Mouse (Mus musculus) kidney, postnatal 14 days (tissue): Measurements from ENCODE around the gene 2610044O15Rik8.

ENCODE experiments used
- DNase-seq: peaks from one replicate; pipeline ENCODE4 v3.0.0; 2022; ENCODE audit warnings: mixed read lengths

The 2610044O15Rik8 gene

DNA sequence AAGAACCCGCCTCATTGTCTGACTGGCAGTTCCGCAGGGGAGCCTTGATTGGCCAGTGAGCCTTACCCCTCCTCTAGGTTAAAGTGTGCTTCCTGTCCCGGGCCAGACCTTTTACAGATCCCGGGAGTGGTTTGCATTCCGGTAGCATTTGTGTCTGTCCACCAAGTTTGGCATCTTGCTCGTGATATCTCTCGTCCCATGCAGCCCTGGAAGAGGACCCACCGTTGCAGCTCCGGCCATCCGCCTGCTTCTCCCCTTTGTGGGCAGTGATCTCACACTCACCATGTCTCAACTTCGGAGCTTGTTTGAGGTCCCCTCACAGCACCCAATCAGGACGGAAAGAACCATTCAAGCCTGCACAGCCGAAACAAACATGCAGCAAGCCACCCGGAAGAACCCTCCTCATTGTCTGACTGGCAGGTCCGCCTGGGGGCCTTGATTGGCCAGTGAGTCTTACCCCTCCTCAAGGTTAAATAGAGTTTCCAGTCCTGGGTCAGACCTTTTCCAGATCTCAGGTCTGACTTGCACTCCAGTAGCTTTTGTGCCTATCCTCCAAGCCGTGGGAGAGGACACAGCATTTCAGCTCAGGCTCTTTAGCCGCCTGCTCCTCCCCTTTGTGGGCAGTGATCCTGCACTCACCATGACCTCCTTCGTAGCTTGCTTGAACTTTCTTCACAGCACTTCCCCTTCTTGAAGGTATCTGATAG lies at the start of gene 2610044O15Rik8:
Gene 2610044O15Rik8 (minus strand): TSS at position 380 of the 707 bp plus-strand sequence.
- peak; percentile 92 for DNase-seq

- no peak for DNase-seq
Measured at GRCm38 (mm10) chr8:129265918-129266317, 31.7 kb upstream of the 2610044O15Rik8 start.

DNA sequence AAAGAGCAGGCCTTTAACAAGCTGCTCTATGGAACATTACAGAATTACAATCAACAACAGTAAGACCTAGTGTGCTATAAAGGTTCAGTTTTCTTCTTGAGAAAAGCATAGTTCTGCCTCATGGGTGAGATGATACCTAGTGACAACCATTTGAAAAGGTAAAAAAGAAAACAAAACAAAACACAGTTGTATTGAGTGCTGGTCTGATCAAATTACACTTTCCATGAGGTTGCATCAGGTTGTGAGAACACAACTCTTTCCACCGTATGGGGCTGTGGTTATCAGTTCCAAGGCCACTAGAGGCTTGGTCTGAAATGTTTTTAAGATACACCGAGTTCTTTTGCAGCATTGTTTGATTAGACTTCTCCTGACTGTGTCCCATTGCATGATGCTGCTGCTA lies 30.1 kb upstream of the 2610044O15Rik8 start:
- DNase-seq, result no peak

GRCm38 (mm10) chr8:129263211-129263927 lies 29.2 kb upstream of the 2610044O15Rik8 start:
- peak; percentile 85 for DNase-seq

- DNase-seq, result no peak
Measured at GRCm38 (mm10) chr8:129233664-129234026, 561 bp downstream of the 2610044O15Rik8 start.
